Mouse (Mus musculus): Measurements from ENCODE around the gene D630003M21Rik. TPM values are rescaled to one million over a fixed set of nuclear protein-coding genes. Genes with fewer than 3 reads are reported as not detected.

D630003M21Rik gene
- total RNA-seq, 2 experiments from 2014 or later = 7.0 to 7.4 TPM

GRCm38 (mm10) chr2:158174958-158175357 is 54.1 kb downstream of the D630003M21Rik start:
- intact Hi-C loops (cut with DNase I) = no loop called here
- DNase-seq = no peak

GRCm38 (mm10) chr2:158174438-158174837 is 54.6 kb downstream of the D630003M21Rik start:
- DNase-seq = no peak
- intact Hi-C loops (cut with DNase I) = no loop called here

- intact Hi-C loops (cut with DNase I) = no loop called here
- no peak for DNase-seq
Measured at GRCm38 (mm10) chr2:158170394-158170793, 58.6 kb downstream of the D630003M21Rik start.

GRCm38 (mm10) chr2:158169771-158170170 is 59.3 kb downstream of the D630003M21Rik start:
- DNase-seq = no peak
- intact Hi-C loops (cut with DNase I) = no loop called here

GRCm38 (mm10) chr2:158169351-158169750 is 59.7 kb downstream of the D630003M21Rik start:
- intact Hi-C loops (cut with DNase I) = no loop called here
- no peak for DNase-seq

GRCm38 (mm10) chr2:158168741-158169211 is 60.2 kb downstream of the D630003M21Rik start:
- intact Hi-C loops (cut with DNase I) = no loop called here
- DNase-seq = peak; percentile 61 to 63

- intact Hi-C loops (cut with DNase I) = no loop called here
- no peak for DNase-seq
Measured at GRCm38 (mm10) chr2:158167496-158168205, 61.4 kb downstream of the D630003M21Rik start.

- intact Hi-C loops (cut with DNase I) = no loop called here
- DNase-seq = no peak
Measured at GRCm38 (mm10) chr2:158166628-158167027, 62.4 kb downstream of the D630003M21Rik start.

GRCm38 (mm10) chr2:158165776-158166175 is 63.2 kb downstream of the D630003M21Rik start:
- intact Hi-C loops (cut with DNase I) = no loop called here
- no peak for DNase-seq

GRCm38 (mm10) chr2:158163034-158163433 is 66.0 kb downstream of the D630003M21Rik start:
- DNase-seq = no peak
- intact Hi-C loops (cut with DNase I) = no loop called here

- intact Hi-C loops (cut with DNase I) = no loop called here
- no peak for DNase-seq
Measured at GRCm38 (mm10) chr2:158161761-158162160, 67.3 kb downstream of the D630003M21Rik start.

- DNase-seq = peak in 1 of 2 experiments; percentile 44
- intact Hi-C loops (cut with DNase I) = no loop called here
Measured at GRCm38 (mm10) chr2:158159376-158160235, 69.4 kb downstream of the D630003M21Rik start.

- intact Hi-C loops (cut with DNase I) = no loop called here
- no peak for DNase-seq
Measured at GRCm38 (mm10) chr2:158157654-158158053, 71.4 kb downstream of the D630003M21Rik start.

GRCm38 (mm10) chr2:158156487-158156886 is 72.5 kb downstream of the D630003M21Rik start:
- DNase-seq = no peak
- intact Hi-C loops (cut with DNase I) = no loop called here

- DNase-seq = no peak
- intact Hi-C loops (cut with DNase I) = no loop called here
Measured at GRCm38 (mm10) chr2:158155615-158156014, 73.4 kb downstream of the D630003M21Rik start.

GRCm38 (mm10) chr2:158155101-158155500 is 73.9 kb downstream of the D630003M21Rik start:
- intact Hi-C loops (cut with DNase I) = no loop called here
- no peak for DNase-seq

GRCm38 (mm10) chr2:158154641-158155040 is 74.4 kb downstream of the D630003M21Rik start:
- DNase-seq = no peak
- intact Hi-C loops (cut with DNase I) = no loop called here

GRCm38 (mm10) chr2:158153728-158154343 is 75.2 kb downstream of the D630003M21Rik start:
- intact Hi-C loops (cut with DNase I) = no loop called here

GRCm38 (mm10) chr2:158152685-158153309 is 76.2 kb downstream of the D630003M21Rik start:
- DNase-seq = no peak
- intact Hi-C loops (cut with DNase I) = no loop called here

More at GRCm38 (mm10) chr2:158153728-158154343, 75.2 kb downstream of the D630003M21Rik start:
- no peak for DNase-seq

- intact Hi-C loops (cut with DNase I) = no loop called here
- no peak for DNase-seq
Measured at GRCm38 (mm10) chr2:158151077-158151476, 77.9 kb downstream of the D630003M21Rik start.

All from heart, postnatal 14 days (tissue).